Mouse (Mus musculus): Measurements from ENCODE around the gene Smurf1. TPM values are rescaled to one million over a fixed set of nuclear protein-coding genes. Genes with fewer than 3 reads are reported as not detected.

The Smurf1 gene
- polyA plus RNA-seq, 1 experiment from 2014 or later, result 32.3 TPM

GRCm38 (mm10) chr5:144948002-144948401, 17.6 kb downstream of the Smurf1 start:
- H3K9me3 ChIP-seq (replicated peaks; ENCODE audit: control insufficient read depth, low read length, poor library complexity, severe bottlenecking), result no peaks in the 10 kb centered on the region
- H3K27me3 ChIP-seq (ENCODE audit: control insufficient read depth, insufficient read depth, low read depth, low read length), result no peaks in the 10 kb centered on the region
- no peak for ATAC-seq
- H3K36me3 ChIP-seq (ENCODE audit: control insufficient read depth, insufficient read depth, low read length), result no peaks in the 10 kb centered on the region
- H3K27ac ChIP-seq (ENCODE audit: low read length), result no peak overlapping the region
- WGBS, result 85% methylated on average over 1 of the region's 1 CpGs
- no peak overlapping the region for H3K4me3 ChIP-seq (ENCODE audit: low read depth, low read length)
- peaks cover 7% of the 10 kb centered on the region; the same call in 1 of the 2 replicates for H3K4me1 ChIP-seq (ENCODE audit: control insufficient read depth, insufficient read depth, low read length)
- no peak overlapping the region for H3K9ac ChIP-seq (ENCODE audit: low read depth, low read length)
- H3K4me2 ChIP-seq (ENCODE audit: low read length), result no peak overlapping the region

DNA sequence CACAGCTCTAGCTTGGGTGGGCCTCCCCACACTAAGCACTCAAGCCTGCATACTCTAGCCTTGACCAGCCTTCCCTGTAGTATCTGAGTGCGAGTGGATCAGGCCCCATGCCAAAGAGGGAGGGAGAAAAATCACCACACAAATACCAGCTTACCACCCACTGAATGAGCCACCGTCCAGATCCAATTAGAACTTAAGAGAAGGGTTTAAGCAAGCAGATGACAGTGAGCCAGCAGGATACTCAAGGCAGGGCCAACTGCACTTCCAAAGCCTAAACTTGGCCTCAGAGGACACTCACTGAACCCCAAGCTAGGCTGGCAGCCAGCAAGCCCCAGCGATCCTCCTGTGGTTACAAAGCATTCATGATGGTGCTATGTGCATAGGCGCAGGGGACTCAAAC, 19.6 kb downstream of the Smurf1 start:
- Histone ChIP-seq H3K27ac (ENCODE audit: low read length) (no peak overlapping the region), H3K4me3 (ENCODE audit: low read depth, low read length) (no peak overlapping the region), H3K36me3 (ENCODE audit: control insufficient read depth, insufficient read depth, low read length) (no peaks in the 10 kb centered on the region), H3K9ac (ENCODE audit: low read depth, low read length) (no peak overlapping the region), H3K4me1 (ENCODE audit: control insufficient read depth, insufficient read depth, low read length) (peaks cover 12% of the 10 kb centered on the region), H3K4me2 (ENCODE audit: low read length) (no peak overlapping the region), H3K27me3 (ENCODE audit: control insufficient read depth, insufficient read depth, low read depth, low read length) (no peaks in the 10 kb centered on the region), H3K9me3 (replicated peaks; ENCODE audit: control insufficient read depth, low read length, poor library complexity, severe bottlenecking) (no peaks in the 10 kb centered on the region)
- 0 out of 2 replicates have a peak, but pooled peaks have one; percentile 29 for ATAC-seq
- 55% methylated on average over 4 of the region's 4 CpGs for WGBS

GRCm38 (mm10) chr5:144944932-144945331, 20.7 kb downstream of the Smurf1 start:
- 88% methylated on average over 7 of the region's 7 CpGs for WGBS
- H3K27me3 ChIP-seq (ENCODE audit: control insufficient read depth, insufficient read depth, low read depth, low read length), result no peaks in the 10 kb centered on the region
- no peaks in the 10 kb centered on the region for H3K36me3 ChIP-seq (ENCODE audit: control insufficient read depth, insufficient read depth, low read length)
- no peak overlapping the region for H3K9ac ChIP-seq (ENCODE audit: low read depth, low read length)
- H3K4me3 ChIP-seq (ENCODE audit: low read depth, low read length), result no peak overlapping the region
- no peak for ATAC-seq
- peaks cover 23% of the 10 kb centered on the region for H3K4me1 ChIP-seq (ENCODE audit: control insufficient read depth, insufficient read depth, low read length)
- no peak overlapping the region for H3K4me2 ChIP-seq (ENCODE audit: low read length)
- no peak overlapping the region for H3K27ac ChIP-seq (ENCODE audit: low read length)
- H3K9me3 ChIP-seq (replicated peaks; ENCODE audit: control insufficient read depth, low read length, poor library complexity, severe bottlenecking), result no peaks in the 10 kb centered on the region

DNA sequence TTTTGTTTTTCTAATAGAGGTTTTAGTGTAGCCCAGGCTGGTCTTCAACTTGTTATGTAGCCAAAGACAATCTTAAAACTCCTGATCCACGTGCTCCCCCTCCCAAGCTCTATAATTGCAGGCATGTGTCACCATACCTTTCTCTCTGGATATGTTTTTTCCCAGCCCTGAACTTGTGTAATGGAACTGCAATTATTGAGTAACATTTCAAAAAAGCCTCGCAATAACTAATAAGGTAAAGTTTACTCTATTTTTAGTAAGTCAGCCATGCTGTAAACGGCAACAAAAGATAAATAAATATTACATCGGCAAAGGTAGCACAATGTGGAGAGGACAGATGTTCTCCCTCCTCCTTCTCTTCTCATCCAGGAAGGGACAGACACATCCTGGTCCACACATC, 21.3 kb downstream of the Smurf1 start:
- Histone ChIP-seq H3K27me3 (ENCODE audit: control insufficient read depth, insufficient read depth, low read depth, low read length) (no peaks in the 10 kb centered on the region), H3K36me3 (ENCODE audit: control insufficient read depth, insufficient read depth, low read length) (no peaks in the 10 kb centered on the region), H3K4me1 (ENCODE audit: control insufficient read depth, insufficient read depth, low read length) (peaks cover 24% of the 10 kb centered on the region), H3K9ac (ENCODE audit: low read depth, low read length) (no peak overlapping the region), H3K9me3 (replicated peaks; ENCODE audit: control insufficient read depth, low read length, poor library complexity, severe bottlenecking) (no peaks in the 10 kb centered on the region), H3K4me2 (ENCODE audit: low read length) (no peak overlapping the region), H3K4me3 (ENCODE audit: low read depth, low read length) (no peak overlapping the region), H3K27ac (ENCODE audit: low read length) (no peak overlapping the region)
- WGBS, result 85% methylated on average over 4 of the region's 4 CpGs
- ATAC-seq, result no peak

GRCm38 (mm10) chr5:144943346-144943745, 22.3 kb downstream of the Smurf1 start:
- H3K4me2 ChIP-seq (ENCODE audit: low read length), result no peak overlapping the region
- 91% methylated on average over 6 of the region's 6 CpGs for WGBS
- no peak overlapping the region for H3K9ac ChIP-seq (ENCODE audit: low read depth, low read length)
- H3K36me3 ChIP-seq (ENCODE audit: control insufficient read depth, insufficient read depth, low read length), result no peaks in the 10 kb centered on the region
- peaks cover 22% of the 10 kb centered on the region for H3K4me1 ChIP-seq (ENCODE audit: control insufficient read depth, insufficient read depth, low read length)
- H3K27ac ChIP-seq (ENCODE audit: low read length), result no peak overlapping the region
- H3K4me3 ChIP-seq (ENCODE audit: low read depth, low read length), result no peak overlapping the region
- H3K27me3 ChIP-seq (ENCODE audit: control insufficient read depth, insufficient read depth, low read depth, low read length), result no peaks in the 10 kb centered on the region
- no peaks in the 10 kb centered on the region for H3K9me3 ChIP-seq (replicated peaks; ENCODE audit: control insufficient read depth, low read length, poor library complexity, severe bottlenecking)
- ATAC-seq, result no peak

GRCm38 (mm10) chr5:144942431-144942830, 23.2 kb downstream of the Smurf1 start:
- Histone ChIP-seq H3K4me2 (ENCODE audit: low read length) (no peak overlapping the region), H3K4me3 (ENCODE audit: low read depth, low read length) (no peak overlapping the region), H3K9ac (ENCODE audit: low read depth, low read length) (no peak overlapping the region), H3K36me3 (ENCODE audit: control insufficient read depth, insufficient read depth, low read length) (no peaks in the 10 kb centered on the region), H3K27ac (ENCODE audit: low read length) (no peak overlapping the region), H3K9me3 (replicated peaks; ENCODE audit: control insufficient read depth, low read length, poor library complexity, severe bottlenecking) (no peaks in the 10 kb centered on the region), H3K4me1 (ENCODE audit: control insufficient read depth, insufficient read depth, low read length) (peaks cover 22% of the 10 kb centered on the region), H3K27me3 (ENCODE audit: control insufficient read depth, insufficient read depth, low read depth, low read length) (no peaks in the 10 kb centered on the region)
- ATAC-seq, result no peak
- 69% methylated on average over 9 of the region's 9 CpGs for WGBS

GRCm38 (mm10) chr5:144940904-144941303, 24.7 kb downstream of the Smurf1 start:
- Histone ChIP-seq H3K27ac (ENCODE audit: low read length) (no peak overlapping the region), H3K9me3 (replicated peaks; ENCODE audit: control insufficient read depth, low read length, poor library complexity, severe bottlenecking) (no peaks in the 10 kb centered on the region), H3K36me3 (ENCODE audit: control insufficient read depth, insufficient read depth, low read length) (no peaks in the 10 kb centered on the region), H3K9ac (ENCODE audit: low read depth, low read length) (no peak overlapping the region), H3K4me1 (ENCODE audit: control insufficient read depth, insufficient read depth, low read length) (peaks cover 19% of the 10 kb centered on the region), H3K4me3 (ENCODE audit: low read depth, low read length) (no peak overlapping the region), H3K4me2 (ENCODE audit: low read length) (no peak overlapping the region), H3K27me3 (ENCODE audit: control insufficient read depth, insufficient read depth, low read depth, low read length) (no peaks in the 10 kb centered on the region)
- WGBS, result 43% methylated on average over 3 of the region's 3 CpGs
- peak; percentile 66 for ATAC-seq

DNA sequence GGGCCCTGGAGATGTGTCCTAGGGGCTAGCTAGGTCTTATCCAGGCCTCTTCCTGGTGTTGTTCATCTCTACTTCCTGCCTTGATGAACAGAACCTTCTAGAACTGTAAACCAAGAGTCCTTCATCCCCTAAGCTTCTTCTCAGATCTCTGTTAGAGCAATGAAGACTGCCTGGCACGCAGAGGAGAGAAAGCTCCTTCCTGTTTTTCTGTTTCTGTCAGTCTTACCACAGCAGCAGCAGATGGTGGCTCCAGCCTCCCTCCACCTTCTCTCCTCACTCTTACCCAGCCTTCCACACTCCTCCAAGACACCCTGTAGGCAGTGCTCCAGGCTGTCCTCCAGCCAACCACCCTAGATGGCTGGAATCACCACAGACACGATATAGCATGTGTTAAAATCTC, 28.3 kb downstream of the Smurf1 start:
- no peaks in the 10 kb centered on the region for H3K9me3 ChIP-seq (replicated peaks; ENCODE audit: control insufficient read depth, low read length, poor library complexity, severe bottlenecking)
- WGBS, result 92% methylated on average over 2 of the region's 2 CpGs
- H3K27ac ChIP-seq (ENCODE audit: low read length), result no peak overlapping the region
- peaks cover 25% of the 10 kb centered on the region for H3K4me1 ChIP-seq (ENCODE audit: control insufficient read depth, insufficient read depth, low read length)
- H3K36me3 ChIP-seq (ENCODE audit: control insufficient read depth, insufficient read depth, low read length), result no peaks in the 10 kb centered on the region
- H3K4me2 ChIP-seq (ENCODE audit: low read length), result no peak overlapping the region
- no peaks in the 10 kb centered on the region for H3K27me3 ChIP-seq (ENCODE audit: control insufficient read depth, insufficient read depth, low read depth, low read length)
- H3K9ac ChIP-seq (ENCODE audit: low read depth, low read length), result no peak overlapping the region
- H3K4me3 ChIP-seq (ENCODE audit: low read depth, low read length), result no peak overlapping the region
- no peak for ATAC-seq

DNA sequence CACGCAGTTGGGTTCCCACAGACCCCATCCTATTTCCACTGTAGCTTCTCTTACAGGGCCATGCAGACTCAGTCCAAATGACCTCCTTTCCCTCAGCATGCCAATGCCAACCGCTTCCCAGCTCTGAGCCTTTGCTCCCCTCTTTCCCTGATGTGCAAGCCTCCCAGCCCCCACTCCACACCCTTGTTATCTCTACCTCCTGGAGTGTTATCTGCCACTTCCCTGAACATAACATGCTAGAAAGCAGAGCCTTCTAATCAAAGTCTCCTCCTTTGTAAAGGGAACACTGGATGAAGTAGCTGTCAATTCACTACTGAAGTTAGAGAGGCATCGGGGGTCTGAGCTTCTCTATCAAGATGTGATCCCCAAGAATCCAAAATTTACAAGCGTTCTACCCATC, 32.2 kb downstream of the Smurf1 start:
- 65% methylated on average over 4 of the region's 4 CpGs for WGBS

More for the DNA sequence above, 32.2 kb downstream of the Smurf1 start:
- no peak overlapping the region for H3K4me3 ChIP-seq (ENCODE audit: low read depth, low read length)
- H3K4me1 ChIP-seq (ENCODE audit: control insufficient read depth, insufficient read depth, low read length), result peaks cover 14% of the 10 kb centered on the region
- H3K27ac ChIP-seq (ENCODE audit: low read length), result no peak overlapping the region
- H3K9me3 ChIP-seq (replicated peaks; ENCODE audit: control insufficient read depth, low read length, poor library complexity, severe bottlenecking), result no peaks in the 10 kb centered on the region
- H3K36me3 ChIP-seq (ENCODE audit: control insufficient read depth, insufficient read depth, low read length), result no peaks in the 10 kb centered on the region
- H3K9ac ChIP-seq (ENCODE audit: low read depth, low read length), result no peak overlapping the region
- H3K4me2 ChIP-seq (ENCODE audit: low read length), result no peak overlapping the region
- no peaks in the 10 kb centered on the region for H3K27me3 ChIP-seq (ENCODE audit: control insufficient read depth, insufficient read depth, low read depth, low read length)
- ATAC-seq, result no peak
